Mouse (Mus musculus) hindbrain, embryonic 14.5 days (tissue): ENCODE data around the gene Ubn2. TPM values are rescaled to one million over a fixed set of nuclear protein-coding genes. Genes with fewer than 3 reads are reported as not detected.

ENCODE experiments used
- ATAC-seq: fragments of 200-750 bp; cut with Nextera tagmentation; 2 replicates; pipeline ENCODE4 v1.8.0; 2017; ENCODE audit warnings: moderate number of reproducible peaks, mild to moderate bottlenecking, moderate TSS enrichment, moderate library complexity; ENCODE audit not compliant: low FRiP score
- DNase-seq: peaks from one replicate; pipeline ENCODE4 v3.0.0-alpha.2; 2015; ENCODE audit warnings: low spot score
- H3K27ac ChIP-seq: fragments of 300-500 bp; sonication (generic); 2 replicates; pipeline ENCODE4 v1.5.1; 2014; ENCODE audit warnings: mild to moderate bottlenecking, moderate library complexity
- H3K27me3 ChIP-seq: fragments of 300-500 bp; sonication (generic); 2 replicates; pipeline ENCODE4 v1.6.1; 2014; ENCODE audit warnings: mild to moderate bottlenecking, low read length, mixed read lengths; ENCODE audit not compliant: control insufficient read depth, insufficient read depth
- H3K36me3 ChIP-seq: fragments of 300-500 bp; sonication (generic); replicated peaks from 2 replicates; pipeline ENCODE4 v1.6.1; 2014; ENCODE audit not compliant: control insufficient read depth, insufficient read depth
- H3K4me1 ChIP-seq: fragments of 300-500 bp; sonication (generic); replicated peaks from 2 replicates; pipeline ENCODE4 v1.6.1; 2014; ENCODE audit warnings: antibody characterized with exemption, low read length, mixed read lengths; ENCODE audit not compliant: control insufficient read depth, insufficient read depth
- H3K4me2 ChIP-seq: fragments of 300-500 bp; sonication (generic); replicated peaks from 2 replicates; pipeline ENCODE4 v1.6.1; 2014; ENCODE audit warnings: mild to moderate bottlenecking, moderate library complexity
- H3K4me3 ChIP-seq: fragments of 300-500 bp; sonication (generic); replicated peaks from 2 replicates; pipeline ENCODE4 v1.5.1; 2014; ENCODE audit warnings: mild to moderate bottlenecking, low read length
- H3K9ac ChIP-seq: fragments of 300-500 bp; sonication (generic); 2 replicates; pipeline ENCODE4 v1.6.1; 2014
- H3K9me3 ChIP-seq: fragments of 300-500 bp; sonication (generic); 2 replicates; pipeline ENCODE4 v1.6.1; 2016; ENCODE audit warnings: low read length; ENCODE audit not compliant: control insufficient read depth
- WGBS: fragments of 180-500 bp; shearing (Covaris S2); extraction: QIAGEN DNeasy Blood & Tissue Kit; methylation state at CpG from one replicate; pipeline ENCODE4 v1.1.7; 2014; 5-methylcytosine and 5-hydroxymethylcytosine counted together
- polyA plus RNA-seq: library from polyadenylated mRNA; unstranded; fragments of >200 nt; fragmentation: Nextera tagmentation; extraction: Ambion mirVana; gene quantifications from 2 replicates; pipeline ENCODE4 v1.2.1, GENCODE M21; 2014

Gene Ubn2
- polyA plus RNA-seq, 1 experiment from 2014 or later: 21.3 TPM

DNA sequence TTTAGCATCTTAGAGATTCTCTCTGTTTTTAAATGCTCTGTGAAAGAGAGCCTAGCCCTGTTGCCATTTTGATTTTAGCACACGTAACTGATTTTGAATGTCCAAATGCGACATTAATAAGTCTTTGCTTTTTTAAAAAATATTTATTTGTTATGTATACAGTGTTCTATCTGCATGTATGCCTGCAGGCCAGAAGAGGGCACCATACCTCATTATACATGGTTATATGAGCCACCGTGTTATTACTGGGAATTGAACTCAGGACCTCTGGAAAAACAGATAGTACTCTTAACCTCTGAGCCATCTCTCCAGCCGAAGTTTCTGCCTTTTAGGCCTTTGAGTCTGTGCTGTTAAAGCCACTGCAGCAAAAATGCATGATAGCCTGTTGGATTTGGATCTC, 35.8 kb downstream of the Ubn2 start:
- WGBS: 94% methylated on average over 4 of the region's 4 CpGs
- ATAC-seq (no peak), DNase-seq (no peak)
- Histone ChIP-seq H3K27me3 (no peaks in the 10 kb centered on the region), H3K4me1 (no peaks in the 10 kb centered on the region), H3K4me2 (no peak overlapping the region), H3K9me3 (peaks cover 4% of the 10 kb centered on the region; the same call in 1 of the 2 replicates), H3K9ac (no peak overlapping the region), H3K27ac (no peak overlapping the region), H3K36me3 (peaks cover 64% of the 10 kb centered on the region), H3K4me3 (no peak overlapping the region)

DNA sequence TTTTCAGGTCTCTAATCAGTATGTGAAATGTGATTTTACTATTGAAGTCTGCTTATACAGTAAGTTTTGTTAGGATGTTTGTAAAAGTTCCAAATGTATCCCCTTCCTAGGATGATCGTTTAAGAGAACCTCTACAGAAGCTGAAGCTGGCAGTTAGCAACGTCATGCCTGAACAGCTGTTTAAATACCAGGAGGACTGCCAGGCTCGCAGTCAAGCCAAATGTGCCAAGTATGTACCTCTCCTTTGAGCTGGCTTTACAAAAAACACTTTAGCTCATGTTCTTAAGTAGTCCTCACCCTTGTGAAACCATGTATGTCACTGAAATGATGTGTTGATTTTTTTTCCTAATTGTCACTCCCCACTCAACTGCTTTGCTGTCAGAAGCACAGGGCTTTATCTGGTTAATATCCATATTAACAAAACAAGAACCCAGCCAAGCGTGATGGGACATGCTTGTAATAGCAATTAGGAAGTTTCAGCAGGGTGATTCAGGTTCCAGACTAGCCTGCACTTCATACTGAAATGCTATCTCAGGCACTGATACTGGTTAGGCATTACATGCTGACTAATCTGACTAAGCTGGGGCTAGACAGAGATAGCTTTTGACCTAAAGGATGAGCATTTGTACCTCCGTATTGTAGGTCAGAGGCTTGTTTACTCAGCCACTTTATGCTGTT, 48.1 kb downstream of the Ubn2 start:
- DNase-seq (no peak), ATAC-seq (no peak)
- WGBS: 50% methylated on average over 5 of the region's 5 CpGs
- H3K4me3 ChIP-seq: no peak overlapping the region
- H3K36me3 ChIP-seq: peaks cover 85% of the 10 kb centered on the region
- H3K4me1 ChIP-seq: no peaks in the 10 kb centered on the region
- no peak overlapping the region for H3K4me2 ChIP-seq
- H3K9ac ChIP-seq: no peak overlapping the region
- H3K9me3 ChIP-seq: no peaks in the 10 kb centered on the region
- no peak overlapping the region for H3K27ac ChIP-seq
- no peaks in the 10 kb centered on the region for H3K27me3 ChIP-seq

DNA sequence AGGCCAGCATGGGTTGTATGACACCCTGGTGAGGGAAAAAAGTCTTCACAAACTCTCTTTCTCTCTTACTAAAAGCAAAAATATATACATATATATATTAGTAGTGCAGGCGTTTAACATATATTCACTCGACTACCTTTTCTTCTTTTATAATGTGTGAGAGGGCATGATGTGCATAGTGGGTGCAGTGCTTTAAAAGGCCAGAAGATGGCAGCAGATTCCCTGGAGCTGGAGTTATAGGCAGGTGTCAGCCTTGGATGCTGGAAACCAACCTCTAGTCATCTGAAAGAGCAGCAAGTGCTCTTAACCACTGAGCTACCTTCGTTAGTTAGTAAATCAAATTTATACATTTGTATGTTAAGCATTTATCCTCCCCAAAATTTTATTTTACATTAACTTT, 58.8 kb downstream of the Ubn2 start:
- no peak overlapping the region for H3K27ac ChIP-seq
- ATAC-seq (no peak), DNase-seq (peak; percentile 46)
- H3K27me3 ChIP-seq: no peaks in the 10 kb centered on the region
- H3K4me2 ChIP-seq: no peak overlapping the region
- H3K36me3 ChIP-seq: peaks cover 75% of the 10 kb centered on the region
- no peak overlapping the region for H3K4me3 ChIP-seq
- H3K9ac ChIP-seq: no peak overlapping the region
- 86% methylated on average over 3 of the region's 3 CpGs for WGBS
- H3K9me3 ChIP-seq: no peaks in the 10 kb centered on the region
- H3K4me1 ChIP-seq: no peaks in the 10 kb centered on the region

DNA sequence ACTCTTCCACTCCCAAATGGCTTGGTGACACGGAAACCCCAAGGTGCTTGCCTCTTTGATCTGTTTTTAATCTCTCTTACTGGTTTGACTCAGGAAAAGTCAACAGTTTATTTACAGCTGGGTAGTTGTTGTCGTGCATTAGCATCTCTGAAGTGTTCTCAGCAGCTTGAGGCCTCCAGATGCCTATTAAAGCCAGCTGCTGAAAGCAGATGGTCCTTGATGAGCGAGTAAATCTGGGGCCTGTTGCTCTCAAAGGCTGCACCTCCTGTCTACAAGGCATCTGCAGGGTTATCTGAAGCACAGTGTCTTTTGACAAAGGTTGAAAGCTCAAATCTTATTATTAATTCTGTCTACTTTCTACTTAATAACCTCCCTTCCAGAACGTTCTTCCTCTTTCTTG, 61.9 kb downstream of the Ubn2 start:
- H3K9me3 ChIP-seq: no peaks in the 10 kb centered on the region
- H3K4me2 ChIP-seq: no peak overlapping the region
- no peak overlapping the region for H3K27ac ChIP-seq
- ATAC-seq (no peak), DNase-seq (no peak)
- H3K36me3 ChIP-seq: peaks cover 78% of the 10 kb centered on the region
- WGBS: 58% methylated on average over 4 of the region's 4 CpGs
- H3K9ac ChIP-seq: no peak overlapping the region
- no peak overlapping the region for H3K4me3 ChIP-seq
- H3K4me1 ChIP-seq: no peaks in the 10 kb centered on the region
- H3K27me3 ChIP-seq: no peaks in the 10 kb centered on the region

DNA sequence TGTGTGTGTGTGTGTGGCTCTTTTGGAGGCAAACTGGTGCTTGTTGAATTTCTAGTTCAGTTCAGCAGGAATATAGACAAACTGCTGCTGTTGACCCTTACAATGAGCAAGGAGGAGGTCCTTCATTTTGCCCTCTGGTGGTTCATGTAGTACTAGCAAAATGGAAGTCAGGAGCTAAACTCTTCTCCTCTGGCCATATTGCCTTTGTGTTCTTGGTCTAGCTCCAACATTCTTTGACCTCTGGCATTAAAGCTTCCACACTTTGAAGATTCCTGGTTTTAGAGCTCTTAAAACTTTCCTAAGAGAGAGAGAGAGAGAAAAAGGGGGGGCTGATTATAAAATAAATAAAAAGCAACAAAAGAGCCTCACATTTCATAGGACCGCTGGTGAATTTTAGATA, 78.3 kb downstream of the Ubn2 start:
- ATAC-seq (no peak), DNase-seq (no peak)
- Histone ChIP-seq H3K9me3 (no peaks in the 10 kb centered on the region), H3K27ac (no peak overlapping the region), H3K4me1 (no peaks in the 10 kb centered on the region), H3K4me2 (no peak overlapping the region), H3K36me3 (peaks cover 4% of the 10 kb centered on the region; the same call in 1 of the 2 replicates), H3K9ac (no peak overlapping the region), H3K27me3 (no peaks in the 10 kb centered on the region), H3K4me3 (no peak overlapping the region)
- WGBS: 93% methylated on average over 1 of the region's 1 CpGs

DNA sequence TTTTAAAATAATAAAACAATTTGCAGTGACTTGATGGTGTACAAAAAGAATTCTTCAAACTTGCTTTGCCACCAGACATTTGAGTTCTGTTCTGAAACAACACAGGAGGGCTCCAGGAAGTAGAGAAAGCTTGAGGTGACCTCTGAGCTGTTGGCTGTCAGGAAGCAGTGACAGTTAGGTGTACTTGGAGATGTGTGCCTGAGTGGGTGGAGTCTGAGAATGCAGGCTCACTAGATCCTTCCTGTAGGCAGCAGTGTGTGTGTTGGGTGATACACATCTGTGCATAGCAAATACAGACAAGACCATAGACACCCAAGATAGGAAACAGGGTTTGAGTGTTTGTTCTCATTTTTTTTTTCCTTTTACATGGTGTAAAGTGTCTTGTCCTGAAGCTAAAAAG, 79.1 kb downstream of the Ubn2 start:
- no peak for ATAC-seq
- H3K36me3 ChIP-seq: peaks cover 4% of the 10 kb centered on the region; the same call in 1 of the 2 replicates

DNA sequence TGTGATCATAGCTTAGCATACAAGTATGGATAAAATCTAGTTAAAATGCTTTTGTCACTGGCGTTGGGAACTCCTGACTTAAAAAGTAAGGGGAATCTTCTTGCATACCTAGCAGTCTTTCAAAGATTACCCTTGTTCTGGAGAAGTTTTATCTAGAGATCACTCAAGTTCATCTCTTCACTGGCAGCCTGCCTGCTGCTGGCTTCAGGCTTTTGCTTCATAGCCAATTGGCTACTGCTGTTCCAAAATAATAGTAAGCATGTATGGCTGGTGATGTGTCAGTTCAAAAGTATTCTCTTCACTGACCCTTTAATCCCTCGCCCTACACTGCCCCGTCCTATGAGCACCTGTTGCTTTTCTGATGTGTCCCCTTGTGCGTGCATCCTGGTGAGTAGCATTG, 81.5 kb downstream of the Ubn2 start:
- no peak overlapping the region for H3K9ac ChIP-seq
- 93% methylated on average over 4 of the region's 4 CpGs for WGBS
- no peak for DNase-seq
- H3K36me3 ChIP-seq: peaks cover 4% of the 10 kb centered on the region; the same call in 1 of the 2 replicates
- no peak for ATAC-seq
- no peak overlapping the region for H3K4me2 ChIP-seq
- H3K27ac ChIP-seq: no peak overlapping the region
- H3K9me3 ChIP-seq: no peaks in the 10 kb centered on the region
- H3K4me1 ChIP-seq: no peaks in the 10 kb centered on the region
- no peaks in the 10 kb centered on the region for H3K27me3 ChIP-seq
- H3K4me3 ChIP-seq: no peak overlapping the region

More for the DNA sequence above, 79.1 kb downstream of the Ubn2 start:
- DNase-seq: no peak
- H3K4me2 ChIP-seq: no peak overlapping the region
- no peaks in the 10 kb centered on the region for H3K4me1 ChIP-seq
- H3K27me3 ChIP-seq: no peaks in the 10 kb centered on the region
- H3K27ac ChIP-seq: no peak overlapping the region
- no peak overlapping the region for H3K4me3 ChIP-seq
- H3K9me3 ChIP-seq: no peaks in the 10 kb centered on the region
- no peak overlapping the region for H3K9ac ChIP-seq

DNA sequence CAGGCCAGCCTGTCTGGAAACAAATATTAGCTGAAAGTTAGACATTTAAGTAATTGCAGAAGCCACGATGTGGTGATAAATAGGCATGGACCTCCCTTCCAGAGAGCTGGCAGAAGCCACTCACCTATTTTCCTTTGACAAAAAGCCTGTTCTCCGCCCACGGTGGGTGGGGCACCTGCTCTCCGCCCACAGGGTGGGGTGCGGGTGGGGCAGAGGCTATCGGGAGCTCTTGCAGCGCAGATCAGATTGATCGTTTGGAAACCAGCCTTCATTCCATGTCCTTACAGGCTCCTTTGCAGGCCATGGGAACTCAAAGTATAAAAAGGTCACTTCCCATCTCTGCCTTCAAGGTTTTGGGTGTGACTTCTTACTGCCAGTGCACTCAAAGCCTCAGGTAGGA, 90.1 kb downstream of the Ubn2 start:
- H3K4me1 ChIP-seq: no peaks in the 10 kb centered on the region
- H3K9ac ChIP-seq: no peak overlapping the region
- H3K27ac ChIP-seq: no peak overlapping the region
- no peaks in the 10 kb centered on the region for H3K9me3 ChIP-seq
- no peak overlapping the region for H3K4me3 ChIP-seq
- no peak for ATAC-seq
- H3K4me2 ChIP-seq: no peak overlapping the region
- H3K27me3 ChIP-seq: no peaks in the 10 kb centered on the region
- WGBS: 27% methylated on average over 8 of the region's 8 CpGs
- no peak for DNase-seq
- 0 out of 2 replicates have a peak, but pooled peaks cover 8% of the 10 kb centered on the region for H3K36me3 ChIP-seq

DNA sequence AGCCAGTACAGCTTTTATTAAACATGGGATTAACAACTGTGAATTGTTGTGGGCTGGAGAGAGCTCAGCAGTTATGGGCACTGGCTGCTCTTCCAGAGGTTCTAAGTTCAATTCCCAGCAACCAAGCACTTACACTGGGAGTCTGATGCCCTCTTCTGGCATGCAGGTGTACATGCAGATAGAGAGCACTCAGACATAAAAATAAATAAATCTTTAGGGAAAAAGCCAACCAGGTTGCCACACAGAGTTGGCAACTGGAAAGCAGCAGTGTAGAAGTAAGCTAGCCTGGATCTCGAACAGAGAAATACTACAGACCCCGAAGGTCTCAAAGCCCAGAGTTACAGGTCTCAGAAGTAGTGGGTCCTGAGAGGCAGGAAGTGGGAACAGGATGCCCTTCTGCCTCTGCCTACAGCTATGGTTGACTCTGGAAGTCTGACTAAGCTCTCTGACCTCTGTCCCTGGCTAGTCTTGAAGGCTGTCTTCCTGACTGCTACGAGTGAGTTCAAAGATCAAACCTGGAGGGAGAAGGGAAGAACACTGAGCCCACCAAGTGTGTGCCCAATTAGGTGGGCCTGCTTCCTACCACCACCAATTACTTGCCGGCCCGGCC, 97.6 kb downstream of the Ubn2 start:
- DNase-seq (no peak), ATAC-seq (no peak)

More for the DNA sequence above, 97.6 kb downstream of the Ubn2 start:
- H3K4me2 ChIP-seq: no peak overlapping the region
- H3K4me3 ChIP-seq: no peak overlapping the region
- peaks cover 10% of the 10 kb centered on the region; the same call in 1 of the 2 replicates for H3K4me1 ChIP-seq
- H3K9me3 ChIP-seq: no peaks in the 10 kb centered on the region
- WGBS: 66% methylated on average over 5 of the region's 5 CpGs
- H3K27ac ChIP-seq: no peak overlapping the region
- no peaks in the 10 kb centered on the region for H3K36me3 ChIP-seq
- H3K9ac ChIP-seq: no peak overlapping the region
- no peaks in the 10 kb centered on the region for H3K27me3 ChIP-seq
